Mouse (Mus musculus): ENCODE measurements around the gene Tapt1. TPM values are rescaled to one million over a fixed set of nuclear protein-coding genes. Genes with fewer than 3 reads are reported as not detected.

The Tapt1 gene
- polyA plus RNA-seq, 1 experiment from 2014 or later, result 35.7 TPM

DNA sequence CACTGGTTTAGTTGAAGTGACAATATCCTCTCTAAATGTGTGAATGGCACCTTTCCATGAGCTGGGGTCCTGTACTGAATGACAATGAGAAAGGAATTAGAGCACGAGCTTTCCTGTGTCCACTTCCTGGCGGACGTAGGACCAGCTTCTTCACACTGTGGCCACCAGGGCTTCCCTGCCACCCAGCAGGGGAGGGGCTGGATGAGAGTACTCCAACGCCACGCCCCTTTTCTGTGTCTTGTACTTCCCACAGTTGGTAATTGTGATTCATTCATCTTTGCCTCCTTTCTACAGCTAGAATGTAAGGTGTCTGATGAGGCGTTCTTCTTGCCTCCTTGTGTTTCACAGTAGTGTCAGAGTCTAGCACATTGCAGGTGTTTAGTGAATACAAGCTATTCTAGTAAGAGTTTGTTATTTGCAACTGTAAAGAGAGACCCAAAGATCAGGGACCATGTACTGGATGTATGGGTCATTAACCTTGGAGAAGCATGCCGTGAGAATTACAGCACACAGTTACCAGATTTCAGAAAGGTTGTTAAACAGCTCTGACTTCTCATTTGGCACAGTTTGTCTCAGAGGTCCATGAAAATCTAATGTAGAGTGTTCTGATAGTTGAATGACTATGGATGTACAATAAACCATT is 29.5 kb upstream of the Tapt1 start:
- no peaks in the 10 kb centered on the region for H3K36me3 ChIP-seq (replicated peaks; ENCODE audit: control insufficient read depth, insufficient read depth)
- H3K27ac ChIP-seq, result no peak overlapping the region
- no peak overlapping the region for H3K4me3 ChIP-seq (replicated peaks; ENCODE audit: low read length)
- H3K4me2 ChIP-seq (replicated peaks), result no peak overlapping the region
- DNase-seq (ENCODE audit: low spot score), result no peak
- ATAC-seq (ENCODE audit: low FRiP score), result no peak
- no peak overlapping the region for H3K9ac ChIP-seq
- 74% methylated on average over 7 of the region's 7 CpGs for WGBS
- H3K9me3 ChIP-seq (ENCODE audit: control insufficient read depth, low read length), result no peaks in the 10 kb centered on the region
- H3K4me1 ChIP-seq (replicated peaks; ENCODE audit: control insufficient read depth, insufficient read depth, low read length), result no peaks in the 10 kb centered on the region
- no peaks in the 10 kb centered on the region for H3K27me3 ChIP-seq (ENCODE audit: control insufficient read depth, insufficient read depth, low read length)

DNA sequence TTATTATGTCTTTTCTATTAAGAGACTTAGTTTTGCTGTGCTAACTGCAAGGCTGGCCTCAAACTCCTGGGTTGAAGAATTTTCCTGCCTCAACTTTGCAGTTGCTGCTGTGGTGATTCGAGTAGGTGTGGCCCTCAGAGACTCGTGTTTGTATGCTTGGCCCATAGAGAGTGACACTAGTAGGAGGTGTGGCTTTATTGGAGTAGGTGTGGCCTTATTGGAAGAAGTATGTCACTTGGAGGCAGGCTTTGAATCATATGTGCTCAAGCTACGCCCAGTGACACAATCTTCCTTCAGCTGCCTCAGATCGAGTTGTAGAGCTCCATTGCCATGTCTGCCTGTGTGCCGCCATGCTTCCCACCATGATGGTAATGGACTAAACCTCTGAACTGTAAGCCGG is 27.0 kb upstream of the Tapt1 start:
- Histone ChIP-seq H3K4me3 (replicated peaks; ENCODE audit: low read length) (no peak overlapping the region), H3K9me3 (ENCODE audit: control insufficient read depth, low read length) (no peaks in the 10 kb centered on the region), H3K9ac (no peak overlapping the region), H3K36me3 (replicated peaks; ENCODE audit: control insufficient read depth, insufficient read depth) (no peaks in the 10 kb centered on the region), H3K4me2 (replicated peaks) (no peak overlapping the region), H3K27ac (no peak overlapping the region), H3K4me1 (replicated peaks; ENCODE audit: control insufficient read depth, insufficient read depth, low read length) (no peaks in the 10 kb centered on the region), H3K27me3 (ENCODE audit: control insufficient read depth, insufficient read depth, low read length) (no peaks in the 10 kb centered on the region)
- DNase-seq (ENCODE audit: low spot score) (no peak), ATAC-seq (ENCODE audit: low FRiP score) (no peak)
- WGBS, result 85% methylated on average over 6 of the region's 6 CpGs

DNA sequence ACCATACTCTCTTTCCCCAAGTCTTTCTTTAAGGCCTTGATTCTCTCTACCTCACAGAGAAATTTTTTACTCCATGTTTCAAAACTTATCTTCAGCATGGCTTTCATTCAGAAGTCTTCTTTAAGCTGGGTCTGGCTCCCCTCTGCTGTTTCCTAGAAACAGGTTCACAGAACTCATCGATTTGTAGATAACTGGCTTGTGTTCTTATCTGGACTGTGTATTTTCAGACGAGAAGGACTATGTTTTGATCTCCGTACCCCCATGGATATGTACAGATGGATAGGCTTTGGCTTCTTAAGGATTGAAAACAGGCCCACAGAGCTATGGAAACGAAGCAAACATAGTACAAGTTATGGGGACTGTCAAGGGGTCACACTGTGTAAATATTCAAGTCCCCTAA is 26.0 kb upstream of the Tapt1 start:
- 90% methylated on average over 4 of the region's 4 CpGs for WGBS
- Histone ChIP-seq H3K9me3 (ENCODE audit: control insufficient read depth, low read length) (no peaks in the 10 kb centered on the region), H3K27me3 (ENCODE audit: control insufficient read depth, insufficient read depth, low read length) (no peaks in the 10 kb centered on the region), H3K4me2 (replicated peaks) (no peak overlapping the region), H3K27ac (no peak overlapping the region), H3K4me1 (replicated peaks; ENCODE audit: control insufficient read depth, insufficient read depth, low read length) (no peaks in the 10 kb centered on the region), H3K4me3 (replicated peaks; ENCODE audit: low read length) (no peak overlapping the region), H3K9ac (no peak overlapping the region), H3K36me3 (replicated peaks; ENCODE audit: control insufficient read depth, insufficient read depth) (no peaks in the 10 kb centered on the region)
- no peak for ATAC-seq (ENCODE audit: low FRiP score)
- no peak for DNase-seq (ENCODE audit: low spot score)

DNA sequence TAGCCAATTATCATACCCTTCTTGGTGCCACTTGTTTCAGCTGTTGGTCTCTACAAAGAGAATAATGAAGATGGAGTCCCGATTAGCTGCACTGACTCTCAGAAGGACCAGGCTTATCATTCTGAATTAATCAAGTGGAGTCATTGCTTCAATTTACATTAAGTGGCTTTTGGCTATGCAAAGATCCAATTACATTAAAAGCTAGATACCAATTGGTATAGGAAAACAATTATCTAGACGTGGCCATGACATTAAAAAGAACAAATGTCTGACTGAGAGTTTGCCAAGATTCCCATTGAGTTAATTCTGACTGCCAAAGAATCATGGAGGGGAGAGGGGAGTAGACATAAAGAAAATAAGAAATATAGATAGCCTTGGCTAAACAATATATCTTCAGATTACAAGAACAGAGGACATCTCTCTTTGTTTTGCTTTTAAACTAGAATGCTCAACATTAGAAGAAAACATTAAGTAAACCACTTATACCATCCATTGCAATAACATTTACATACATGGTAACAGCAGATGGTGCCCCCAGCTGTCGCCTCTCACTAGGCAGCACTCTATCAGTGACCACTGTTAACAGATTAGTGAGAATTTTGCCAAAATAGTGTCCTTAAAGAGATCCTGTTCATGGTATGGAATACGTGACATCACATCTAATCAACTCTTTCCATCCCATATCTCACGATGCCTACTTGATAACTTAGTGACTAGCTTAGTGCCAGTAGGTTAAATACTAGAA is 24.0 kb upstream of the Tapt1 start:
- Histone ChIP-seq H3K4me3 (replicated peaks; ENCODE audit: low read length) (no peak overlapping the region), H3K36me3 (replicated peaks; ENCODE audit: control insufficient read depth, insufficient read depth) (no peaks in the 10 kb centered on the region), H3K9me3 (ENCODE audit: control insufficient read depth, low read length) (no peaks in the 10 kb centered on the region), H3K27me3 (ENCODE audit: control insufficient read depth, insufficient read depth, low read length) (no peaks in the 10 kb centered on the region), H3K4me1 (replicated peaks; ENCODE audit: control insufficient read depth, insufficient read depth, low read length) (no peaks in the 10 kb centered on the region), H3K4me2 (replicated peaks) (no peak overlapping the region), H3K27ac (no peak overlapping the region), H3K9ac (no peak overlapping the region)
- no peak for ATAC-seq (ENCODE audit: low FRiP score)
- no peak for DNase-seq (ENCODE audit: low spot score)
- WGBS, result 69% methylated on average over 5 of the region's 5 CpGs

DNA sequence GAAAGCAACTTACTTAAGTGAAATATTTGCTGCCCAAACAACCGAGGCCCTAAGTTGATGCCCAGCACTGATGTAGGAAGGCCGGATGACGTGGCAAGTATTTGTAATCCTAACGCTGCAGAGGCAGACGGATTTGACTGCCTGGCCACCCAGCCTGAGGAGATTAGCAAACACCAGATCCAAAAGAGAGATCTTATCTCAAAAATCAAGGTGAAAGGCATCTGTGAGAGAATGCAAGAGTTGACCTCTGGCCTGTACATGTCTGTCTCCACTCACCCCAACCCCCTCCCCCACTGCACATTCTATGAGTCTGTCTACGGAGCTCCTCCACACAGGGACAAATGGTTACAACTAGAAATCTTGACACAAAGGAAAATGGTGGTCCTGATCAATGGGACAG is 22.9 kb upstream of the Tapt1 start:
- no peak overlapping the region for H3K9ac ChIP-seq
- H3K4me1 ChIP-seq (replicated peaks; ENCODE audit: control insufficient read depth, insufficient read depth, low read length), result no peaks in the 10 kb centered on the region
- no peaks in the 10 kb centered on the region for H3K9me3 ChIP-seq (ENCODE audit: control insufficient read depth, low read length)
- H3K4me2 ChIP-seq (replicated peaks), result no peak overlapping the region
- H3K27me3 ChIP-seq (ENCODE audit: control insufficient read depth, insufficient read depth, low read length), result no peaks in the 10 kb centered on the region
- WGBS, result 84% methylated on average over 6 of the region's 6 CpGs
- H3K36me3 ChIP-seq (replicated peaks; ENCODE audit: control insufficient read depth, insufficient read depth), result no peaks in the 10 kb centered on the region
- DNase-seq (ENCODE audit: low spot score) (no peak), ATAC-seq (ENCODE audit: low FRiP score) (no peak)
- no peak overlapping the region for H3K4me3 ChIP-seq (replicated peaks; ENCODE audit: low read length)
- no peak overlapping the region for H3K27ac ChIP-seq

DNA sequence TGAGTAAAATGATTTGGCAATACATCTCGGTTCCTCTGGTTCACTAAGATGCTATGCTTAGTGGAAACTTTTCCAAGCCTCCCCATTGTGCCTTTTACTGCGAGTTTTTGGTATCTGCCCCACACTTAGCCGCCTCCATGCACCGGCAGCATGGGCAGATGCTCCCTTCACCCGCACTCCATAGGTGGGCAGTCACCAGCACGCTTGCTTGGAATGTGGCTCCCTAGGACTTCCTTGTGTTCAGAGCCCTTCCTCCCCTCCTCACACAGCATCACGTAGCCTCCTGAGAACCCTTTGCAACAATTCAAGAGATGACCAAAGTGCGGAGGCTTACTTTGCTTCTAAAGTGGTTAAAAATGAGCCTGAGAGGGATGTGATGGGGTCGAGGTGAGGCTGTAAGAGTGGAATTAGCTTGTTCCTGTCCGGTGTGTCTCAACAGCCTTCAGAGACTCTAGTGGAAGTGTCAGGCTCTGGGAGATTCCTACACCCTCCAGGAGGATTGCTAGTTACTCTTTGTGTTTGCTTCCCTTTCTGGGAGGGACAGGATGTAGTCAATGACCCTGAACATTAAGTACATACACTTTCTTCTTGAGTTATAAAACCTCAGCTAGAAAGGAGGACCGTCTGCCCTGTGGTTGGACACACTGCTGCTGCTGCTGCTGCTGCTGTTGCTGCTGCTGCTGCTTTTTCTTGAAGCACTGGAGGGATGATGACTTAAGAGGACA is 20.2 kb upstream of the Tapt1 start:
- Histone ChIP-seq H3K9me3 (ENCODE audit: control insufficient read depth, low read length) (no peaks in the 10 kb centered on the region), H3K9ac (no peak overlapping the region), H3K36me3 (replicated peaks; ENCODE audit: control insufficient read depth, insufficient read depth) (no peaks in the 10 kb centered on the region), H3K27ac (no peak overlapping the region), H3K4me2 (replicated peaks) (no peak overlapping the region), H3K4me1 (replicated peaks; ENCODE audit: control insufficient read depth, insufficient read depth, low read length) (no peaks in the 10 kb centered on the region), H3K27me3 (ENCODE audit: control insufficient read depth, insufficient read depth, low read length) (no peaks in the 10 kb centered on the region), H3K4me3 (replicated peaks; ENCODE audit: low read length) (no peak overlapping the region)
- DNase-seq (ENCODE audit: low spot score) (no peak), ATAC-seq (ENCODE audit: low FRiP score) (no peak)
- WGBS, result 27% methylated on average over 11 of the region's 11 CpGs

DNA sequence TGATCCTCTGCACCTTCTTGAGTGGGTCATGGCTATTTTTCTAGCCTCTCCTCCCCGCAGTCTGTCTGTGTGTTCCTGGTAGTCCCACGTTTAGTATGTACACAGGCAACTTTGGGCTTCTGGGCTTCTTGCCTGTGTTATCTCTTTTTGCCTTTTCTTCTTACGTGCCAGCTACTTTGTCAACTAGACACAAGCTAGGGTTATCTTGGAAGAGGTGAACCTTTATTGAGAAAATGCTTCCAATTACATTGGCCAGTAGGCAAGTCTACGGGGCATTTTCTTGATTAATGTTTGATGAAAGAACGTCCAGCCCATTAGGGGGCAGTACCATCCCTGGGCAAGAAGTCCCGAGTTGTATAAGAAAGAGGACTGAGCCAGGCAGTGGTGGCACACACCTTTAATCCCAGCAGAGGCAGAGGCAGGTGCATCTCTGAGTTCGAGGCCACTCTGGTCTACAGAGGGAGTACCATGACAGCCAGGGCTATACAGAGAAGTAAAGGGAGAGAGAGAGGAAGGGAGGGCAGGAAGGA is 18.5 kb upstream of the Tapt1 start:
- H3K27ac ChIP-seq, result no peak overlapping the region
- H3K4me1 ChIP-seq (replicated peaks; ENCODE audit: control insufficient read depth, insufficient read depth, low read length), result no peaks in the 10 kb centered on the region
- WGBS, result 78% methylated on average over 7 of the region's 7 CpGs
- DNase-seq (ENCODE audit: low spot score) (no peak), ATAC-seq (ENCODE audit: low FRiP score) (no peak)
- H3K9ac ChIP-seq, result no peak overlapping the region
- H3K4me2 ChIP-seq (replicated peaks), result no peak overlapping the region
- no peaks in the 10 kb centered on the region for H3K9me3 ChIP-seq (ENCODE audit: control insufficient read depth, low read length)
- no peak overlapping the region for H3K4me3 ChIP-seq (replicated peaks; ENCODE audit: low read length)
- no peaks in the 10 kb centered on the region for H3K36me3 ChIP-seq (replicated peaks; ENCODE audit: control insufficient read depth, insufficient read depth)
- no peaks in the 10 kb centered on the region for H3K27me3 ChIP-seq (ENCODE audit: control insufficient read depth, insufficient read depth, low read length)

DNA sequence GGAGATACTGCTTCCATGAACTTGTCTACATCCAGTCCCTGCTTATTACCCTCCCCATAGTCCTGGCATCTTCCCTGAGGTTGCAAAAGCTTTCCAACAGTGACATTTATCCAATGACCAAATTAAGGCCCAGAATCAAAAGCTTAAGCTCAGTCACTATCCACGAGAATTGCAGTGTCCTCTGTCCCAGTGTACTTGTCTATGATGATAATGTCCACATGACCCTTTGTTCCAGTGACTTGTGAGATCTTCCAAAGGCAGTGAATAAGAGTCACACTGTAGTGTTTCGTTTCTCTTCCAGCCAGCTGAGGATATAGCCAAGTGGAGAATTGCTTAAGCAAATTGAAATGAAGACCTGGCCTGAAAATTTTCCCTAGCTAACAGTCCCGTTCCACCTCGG is 16.4 kb upstream of the Tapt1 start:
- ATAC-seq (ENCODE audit: low FRiP score), result no peak
- Histone ChIP-seq H3K4me3 (replicated peaks; ENCODE audit: low read length) (no peak overlapping the region), H3K36me3 (replicated peaks; ENCODE audit: control insufficient read depth, insufficient read depth) (no peaks in the 10 kb centered on the region), H3K27ac (no peak overlapping the region), H3K4me1 (replicated peaks; ENCODE audit: control insufficient read depth, insufficient read depth, low read length) (no peaks in the 10 kb centered on the region), H3K27me3 (ENCODE audit: control insufficient read depth, insufficient read depth, low read length) (no peaks in the 10 kb centered on the region), H3K9me3 (ENCODE audit: control insufficient read depth, low read length) (no peaks in the 10 kb centered on the region), H3K9ac (no peak overlapping the region), H3K4me2 (replicated peaks) (no peak overlapping the region)
- no peak for DNase-seq (ENCODE audit: low spot score)
- 88% methylated on average over 4 of the region's 4 CpGs for WGBS

DNA sequence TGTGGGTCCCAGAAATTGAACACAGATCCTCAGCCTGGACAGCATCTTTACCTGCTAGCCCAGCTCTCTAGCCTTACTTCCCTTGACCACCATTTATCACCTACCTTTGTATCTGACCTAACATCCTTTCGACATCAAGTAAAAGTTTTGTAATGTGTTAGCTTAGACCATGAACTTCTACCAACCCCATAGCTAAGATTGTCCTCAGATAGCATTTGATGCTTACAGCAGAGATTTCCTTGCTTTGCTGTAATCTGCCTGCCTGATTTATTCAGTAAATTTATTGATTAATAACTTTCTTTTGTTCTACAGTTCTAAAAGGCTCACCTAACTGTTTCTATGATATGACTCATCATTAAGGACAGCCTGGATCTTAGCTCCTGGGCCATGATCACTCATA is 15.3 kb upstream of the Tapt1 start:
- DNase-seq (ENCODE audit: low spot score) (no peak), ATAC-seq (ENCODE audit: low FRiP score) (no peak)
- H3K36me3 ChIP-seq (replicated peaks; ENCODE audit: control insufficient read depth, insufficient read depth), result no peaks in the 10 kb centered on the region
- H3K9ac ChIP-seq, result no peak overlapping the region
- no peak overlapping the region for H3K27ac ChIP-seq
- H3K4me3 ChIP-seq (replicated peaks; ENCODE audit: low read length), result no peak overlapping the region
- no peaks in the 10 kb centered on the region for H3K9me3 ChIP-seq (ENCODE audit: control insufficient read depth, low read length)
- H3K27me3 ChIP-seq (ENCODE audit: control insufficient read depth, insufficient read depth, low read length), result no peaks in the 10 kb centered on the region
- H3K4me1 ChIP-seq (replicated peaks; ENCODE audit: control insufficient read depth, insufficient read depth, low read length), result no peaks in the 10 kb centered on the region
- H3K4me2 ChIP-seq (replicated peaks), result no peak overlapping the region
- 95% methylated on average over 1 of the region's 1 CpGs for WGBS

Data from hindbrain, embryonic 14.5 days (tissue).